Mouse (Mus musculus) right cerebral cortex, adult 2 months (tissue): ENCODE measurements around the gene March1.

Experiments used
- DNase-seq, 2 experiments: peaks; one replicate each; pipeline ENCODE4 v3.0.0; 2021 to 2022; ENCODE audit warnings: low spot score in 2 of 2

March1 gene

GRCm38 (mm10) chr8:65987665-65988064 is 370.0 kb downstream of the March1 start:
- no peak for DNase-seq

GRCm38 (mm10) chr8:66022815-66023214 is 405.1 kb downstream of the March1 start:
- DNase-seq, result no peak

- DNase-seq, result no peak
Observed at GRCm38 (mm10) chr8:66033651-66034050, 416.0 kb downstream of the March1 start.

- no peak for DNase-seq
Observed at GRCm38 (mm10) chr8:66034429-66034828, 416.7 kb downstream of the March1 start.

GRCm38 (mm10) chr8:66094152-66094551 is 476.5 kb downstream of the March1 start:
- DNase-seq, result no peak

GRCm38 (mm10) chr8:66098148-66098547 is 480.4 kb downstream of the March1 start:
- DNase-seq, result no peak

GRCm38 (mm10) chr8:66119294-66119693 is 501.6 kb downstream of the March1 start:
- no peak for DNase-seq

- no peak for DNase-seq
Observed at GRCm38 (mm10) chr8:66159648-66160047, 541.9 kb downstream of the March1 start.

- DNase-seq, result no peak
Observed at GRCm38 (mm10) chr8:66166835-66167234, 549.1 kb downstream of the March1 start.

- DNase-seq, result no peak
Observed at GRCm38 (mm10) chr8:66167405-66168173, 549.9 kb downstream of the March1 start.

GRCm38 (mm10) chr8:66179336-66179735 is 561.6 kb downstream of the March1 start:
- no peak for DNase-seq

GRCm38 (mm10) chr8:66181265-66181664 is 563.6 kb downstream of the March1 start:
- DNase-seq, result no peak

- no peak for DNase-seq
Observed at GRCm38 (mm10) chr8:66182257-66182656, 564.6 kb downstream of the March1 start.

GRCm38 (mm10) chr8:66183454-66183853 is 565.8 kb downstream of the March1 start:
- DNase-seq, result no peak

GRCm38 (mm10) chr8:66185226-66185625 is 567.5 kb downstream of the March1 start:
- DNase-seq, result no peak

- DNase-seq, result no peak
Observed at GRCm38 (mm10) chr8:66194416-66194815, 576.7 kb downstream of the March1 start.

- DNase-seq, result no peak
Observed at GRCm38 (mm10) chr8:66200169-66200568, 582.5 kb downstream of the March1 start.

- DNase-seq, result peak in 1 of 2 experiments; percentile 15
Observed at GRCm38 (mm10) chr8:66203814-66204438, 586.2 kb downstream of the March1 start.

- DNase-seq, result no peak
Observed at GRCm38 (mm10) chr8:66209553-66209952, 591.9 kb downstream of the March1 start.

- DNase-seq, result no peak
Observed at GRCm38 (mm10) chr8:66210294-66210693, 592.6 kb downstream of the March1 start.

GRCm38 (mm10) chr8:66219974-66220373 is 602.3 kb downstream of the March1 start:
- no peak for DNase-seq

GRCm38 (mm10) chr8:66229931-66230330 is 612.2 kb downstream of the March1 start:
- DNase-seq, result no peak

- DNase-seq, result no peak
Observed at GRCm38 (mm10) chr8:66269546-66269945, 651.8 kb downstream of the March1 start.
